Mouse (Mus musculus): ENCODE data around the gene Maml3. TPM values are rescaled to one million over a fixed set of nuclear protein-coding genes. Genes with fewer than 3 reads are reported as not detected.

The Maml3 gene
- polyA plus RNA-seq, 1 experiment from 2014 or later: 0.69 TPM

- H3K9ac ChIP-seq: no peak overlapping the region
- no peak overlapping the region for H3K4me2 ChIP-seq
- H3K4me3 ChIP-seq (replicated peaks): no peak overlapping the region
- H3K27me3 ChIP-seq: no peaks in the 10 kb centered on the region
- peaks cover 14% of the 10 kb centered on the region for H3K4me1 ChIP-seq (replicated peaks)
- no peaks in the 10 kb centered on the region for H3K9me3 ChIP-seq (replicated peaks)
- DNase-seq: no peak
- no peak overlapping the region for H3K27ac ChIP-seq
- WGBS (ENCODE audit: insufficient replicate concordance): 33% methylated on average over 5 of the region's 5 CpGs
- ATAC-seq (ENCODE audit: low read depth): no peak
- H3K36me3 ChIP-seq: no peaks in the 10 kb centered on the region
Measured at GRCm38 (mm10) chr3:51773587-51773986, 331.3 kb downstream of the Maml3 start.

- Histone ChIP-seq H3K4me3 (replicated peaks) (no peak overlapping the region), H3K4me1 (replicated peaks) (peaks cover 9% of the 10 kb centered on the region), H3K27ac (no peak overlapping the region), H3K36me3 (no peaks in the 10 kb centered on the region), H3K9ac (no peak overlapping the region), H3K9me3 (replicated peaks) (no peaks in the 10 kb centered on the region), H3K27me3 (no peaks in the 10 kb centered on the region), H3K4me2 (no peak overlapping the region)
- ATAC-seq (ENCODE audit: low read depth) (no peak), DNase-seq (no peak)
- WGBS (ENCODE audit: insufficient replicate concordance): 78% methylated on average over 9 of the region's 9 CpGs
Measured at GRCm38 (mm10) chr3:51771839-51772630, 332.8 kb downstream of the Maml3 start.

GRCm38 (mm10) chr3:51769196-51769595, 335.7 kb downstream of the Maml3 start:
- ATAC-seq (ENCODE audit: low read depth) (no peak), DNase-seq (no peak)
- Histone ChIP-seq H3K9ac (no peak overlapping the region), H3K27me3 (no peaks in the 10 kb centered on the region), H3K4me3 (replicated peaks) (no peak overlapping the region), H3K4me1 (replicated peaks) (peaks cover 9% of the 10 kb centered on the region), H3K9me3 (replicated peaks) (no peaks in the 10 kb centered on the region), H3K4me2 (no peak overlapping the region), H3K27ac (no peak overlapping the region), H3K36me3 (no peaks in the 10 kb centered on the region)
- 79% methylated on average over 6 of the region's 6 CpGs for WGBS (ENCODE audit: insufficient replicate concordance)

- Histone ChIP-seq H3K4me3 (replicated peaks) (no peak overlapping the region), H3K36me3 (no peaks in the 10 kb centered on the region), H3K9me3 (replicated peaks) (no peaks in the 10 kb centered on the region), H3K4me1 (replicated peaks) (0 out of 2 replicates have a peak, but pooled peaks cover 2% of the 10 kb centered on the region), H3K27ac (no peak overlapping the region), H3K4me2 (no peak overlapping the region), H3K27me3 (no peaks in the 10 kb centered on the region), H3K9ac (no peak overlapping the region)
- 36% methylated on average over 12 of the region's 12 CpGs for WGBS (ENCODE audit: insufficient replicate concordance)
- ATAC-seq (ENCODE audit: low read depth): no peak
- DNase-seq: no peak
Measured at GRCm38 (mm10) chr3:51765220-51765923, 339.5 kb downstream of the Maml3 start.

- DNase-seq (no peak), ATAC-seq (ENCODE audit: low read depth) (no peak)
- Histone ChIP-seq H3K4me3 (replicated peaks) (no peak overlapping the region), H3K9me3 (replicated peaks) (no peaks in the 10 kb centered on the region), H3K4me1 (replicated peaks) (0 out of 2 replicates have a peak, but pooled peaks cover 2% of the 10 kb centered on the region), H3K9ac (no peak overlapping the region), H3K27ac (no peak overlapping the region), H3K27me3 (no peaks in the 10 kb centered on the region), H3K36me3 (no peaks in the 10 kb centered on the region), H3K4me2 (no peak overlapping the region)
- WGBS (ENCODE audit: insufficient replicate concordance): 74% methylated on average over 3 of the region's 3 CpGs
Measured at GRCm38 (mm10) chr3:51764175-51764574, 340.7 kb downstream of the Maml3 start.

GRCm38 (mm10) chr3:51762900-51763299, 342.0 kb downstream of the Maml3 start:
- Histone ChIP-seq H3K9me3 (replicated peaks) (no peaks in the 10 kb centered on the region), H3K27ac (no peak overlapping the region), H3K4me3 (replicated peaks) (no peak overlapping the region), H3K4me1 (replicated peaks) (0 out of 2 replicates have a peak, but pooled peaks cover 2% of the 10 kb centered on the region), H3K4me2 (no peak overlapping the region), H3K9ac (no peak overlapping the region), H3K27me3 (no peaks in the 10 kb centered on the region), H3K36me3 (no peaks in the 10 kb centered on the region)
- no peak for ATAC-seq (ENCODE audit: low read depth)
- no peak for DNase-seq
- 86% methylated on average over 10 of the region's 10 CpGs for WGBS (ENCODE audit: insufficient replicate concordance)

GRCm38 (mm10) chr3:51759534-51759933, 345.3 kb downstream of the Maml3 start:
- no peak for ATAC-seq (ENCODE audit: low read depth)
- Histone ChIP-seq H3K9ac (no peak overlapping the region), H3K4me3 (replicated peaks) (no peak overlapping the region), H3K4me1 (replicated peaks) (peaks cover 7% of the 10 kb centered on the region), H3K4me2 (no peak overlapping the region), H3K27me3 (no peaks in the 10 kb centered on the region), H3K27ac (no peak overlapping the region), H3K9me3 (replicated peaks) (no peaks in the 10 kb centered on the region), H3K36me3 (no peaks in the 10 kb centered on the region)
- no peak for DNase-seq
- 48% methylated on average over 3 of the region's 3 CpGs for WGBS (ENCODE audit: insufficient replicate concordance)

GRCm38 (mm10) chr3:51757032-51757431, 347.8 kb downstream of the Maml3 start:
- no peaks in the 10 kb centered on the region for H3K27me3 ChIP-seq
- H3K4me1 ChIP-seq (replicated peaks): peaks cover 8% of the 10 kb centered on the region
- DNase-seq (no peak), ATAC-seq (ENCODE audit: low read depth) (no peak)
- no peak overlapping the region for H3K4me2 ChIP-seq
- no peaks in the 10 kb centered on the region for H3K9me3 ChIP-seq (replicated peaks)
- H3K4me3 ChIP-seq (replicated peaks): no peak overlapping the region
- H3K9ac ChIP-seq: no peak overlapping the region
- H3K36me3 ChIP-seq: no peaks in the 10 kb centered on the region
- 84% methylated on average over 5 of the region's 5 CpGs for WGBS (ENCODE audit: insufficient replicate concordance)
- H3K27ac ChIP-seq: no peak overlapping the region

- Histone ChIP-seq H3K9ac (no peak overlapping the region), H3K27me3 (no peaks in the 10 kb centered on the region), H3K4me2 (no peak overlapping the region), H3K4me3 (replicated peaks) (no peak overlapping the region), H3K4me1 (replicated peaks) (peaks cover 16% of the 10 kb centered on the region), H3K27ac (no peak overlapping the region), H3K9me3 (replicated peaks) (no peaks in the 10 kb centered on the region), H3K36me3 (no peaks in the 10 kb centered on the region)
- no peak for ATAC-seq (ENCODE audit: low read depth)
- WGBS (ENCODE audit: insufficient replicate concordance): 51% methylated on average over 5 of the region's 5 CpGs
- DNase-seq: no peak
Measured at GRCm38 (mm10) chr3:51756283-51756682, 348.6 kb downstream of the Maml3 start.

- no peak overlapping the region for H3K4me3 ChIP-seq (replicated peaks)
- H3K36me3 ChIP-seq: no peaks in the 10 kb centered on the region
- H3K4me2 ChIP-seq: no peak overlapping the region
- 62% methylated on average over 5 of the region's 5 CpGs for WGBS (ENCODE audit: insufficient replicate concordance)
- no peaks in the 10 kb centered on the region for H3K27me3 ChIP-seq
- no peak overlapping the region for H3K27ac ChIP-seq
- ATAC-seq (ENCODE audit: low read depth) (no peak), DNase-seq (no peak)
- H3K9me3 ChIP-seq (replicated peaks): no peaks in the 10 kb centered on the region
- H3K9ac ChIP-seq: no peak overlapping the region
- H3K4me1 ChIP-seq (replicated peaks): peaks cover 43% of the 10 kb centered on the region
Measured at GRCm38 (mm10) chr3:51753262-51753661, 351.6 kb downstream of the Maml3 start.

GRCm38 (mm10) chr3:51751440-51751839, 353.4 kb downstream of the Maml3 start:
- no peak overlapping the region for H3K27ac ChIP-seq
- ATAC-seq (ENCODE audit: low read depth): no peak

More at GRCm38 (mm10) chr3:51751440-51751839, 353.4 kb downstream of the Maml3 start:
- no peak for DNase-seq
- Histone ChIP-seq H3K4me3 (replicated peaks) (no peak overlapping the region), H3K36me3 (no peaks in the 10 kb centered on the region), H3K4me1 (replicated peaks) (peaks cover 45% of the 10 kb centered on the region), H3K4me2 (no peak overlapping the region), H3K27me3 (no peaks in the 10 kb centered on the region), H3K9ac (no peak overlapping the region), H3K9me3 (replicated peaks) (no peaks in the 10 kb centered on the region)
- 77% methylated on average over 12 of the region's 12 CpGs for WGBS (ENCODE audit: insufficient replicate concordance)
